Mouse (Mus musculus): ENCODE results near the gene Shroom3. TPM values are rescaled to one million over a fixed set of nuclear protein-coding genes. Genes with fewer than 3 reads are reported as not detected.
A peak's percentile ranks its signal among the peaks of the same experiment; 100 is the strongest.

Gene Shroom3
- polyA plus RNA-seq, 1 experiment from 2014 or later = 8.1 TPM

DNA sequence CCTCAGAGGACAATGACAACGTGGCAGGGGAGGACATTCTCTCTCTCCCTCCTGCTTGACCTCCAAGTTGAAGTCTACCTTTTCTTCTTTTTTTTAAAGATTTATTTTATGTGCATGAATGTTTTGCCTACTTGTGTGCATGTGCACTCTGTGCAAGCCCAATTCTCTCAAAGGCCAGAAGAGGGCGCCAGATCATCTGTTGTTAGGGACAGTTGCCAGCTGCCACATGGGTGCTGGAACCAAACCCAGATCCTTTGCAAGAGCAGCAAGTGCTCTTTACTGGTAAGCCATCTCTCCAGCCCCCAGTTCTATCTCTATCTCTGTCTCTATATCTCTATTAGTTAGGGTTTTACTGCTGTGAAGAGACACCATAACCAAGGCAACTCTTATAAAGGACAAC lies 300.7 kb downstream of the Shroom3 start:
- Histone ChIP-seq H3K36me3 (no peaks in the 10 kb centered on the region), H3K4me1 (replicated peaks) (peaks cover 5% of the 10 kb centered on the region; the same call in 1 of the 2 replicates), H3K27me3 (replicated peaks) (no peaks in the 10 kb centered on the region), H3K9ac (no peak overlapping the region), H3K9me3 (no peaks in the 10 kb centered on the region), H3K4me2 (replicated peaks) (no peak overlapping the region), H3K27ac (no peak overlapping the region), H3K4me3 (replicated peaks) (no peak overlapping the region)
- ATAC-seq = no peak
- WGBS = 42% methylated on average over 2 of the region's 2 CpGs

DNA sequence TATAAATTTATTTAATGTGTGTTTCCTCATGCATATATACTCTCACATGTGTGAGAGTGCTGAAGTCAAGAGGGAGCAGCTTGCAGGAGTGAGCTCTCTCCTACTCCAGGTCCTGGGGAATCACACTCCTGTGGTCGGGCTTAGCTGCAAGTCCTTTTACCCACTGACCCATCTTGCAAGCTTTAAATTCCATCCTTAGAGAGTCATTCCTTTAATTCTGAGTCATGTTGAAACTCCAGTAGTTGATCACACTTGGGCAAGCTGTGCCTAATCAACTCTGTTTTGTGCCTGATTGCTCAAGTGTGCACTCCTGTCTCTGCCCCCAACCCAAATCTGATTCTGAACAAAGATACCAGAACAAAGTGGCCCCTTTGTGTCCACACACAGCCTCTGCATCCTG lies 301.5 kb downstream of the Shroom3 start:
- Histone ChIP-seq H3K27ac (no peak overlapping the region), H3K9ac (no peak overlapping the region), H3K4me2 (replicated peaks) (no peak overlapping the region), H3K9me3 (no peaks in the 10 kb centered on the region), H3K36me3 (no peaks in the 10 kb centered on the region), H3K4me3 (replicated peaks) (no peak overlapping the region), H3K4me1 (replicated peaks) (peaks cover 5% of the 10 kb centered on the region; the same call in 1 of the 2 replicates), H3K27me3 (replicated peaks) (no peaks in the 10 kb centered on the region)
- 38% methylated on average over 1 of the region's 1 CpGs for WGBS
- ATAC-seq = no peak

DNA sequence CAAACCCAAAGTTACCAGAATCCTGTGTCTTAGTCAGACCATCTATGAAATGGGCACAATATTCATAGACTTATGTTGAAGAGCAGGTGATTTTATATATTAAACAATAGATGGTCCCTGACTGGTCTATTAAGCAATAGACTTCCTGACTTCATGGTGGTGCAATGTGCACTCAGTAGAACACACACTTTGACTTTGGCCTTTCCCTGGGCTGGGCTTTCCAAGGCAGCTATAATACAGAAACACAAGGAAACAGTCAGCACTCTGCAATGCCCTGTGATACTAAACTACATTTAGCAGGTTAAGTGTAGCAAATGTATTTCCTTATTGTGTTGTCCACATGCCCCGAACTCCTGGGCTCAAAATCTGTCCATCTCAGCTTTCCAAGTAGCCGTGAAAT lies 302.2 kb downstream of the Shroom3 start:
- peak; percentile 90 for ATAC-seq
- Histone ChIP-seq H3K27ac (peak overlapping the region; percentile 52), H3K4me2 (replicated peaks) (no peak overlapping the region), H3K36me3 (no peaks in the 10 kb centered on the region), H3K27me3 (replicated peaks) (no peaks in the 10 kb centered on the region), H3K9me3 (no peaks in the 10 kb centered on the region), H3K4me3 (replicated peaks) (no peak overlapping the region), H3K4me1 (replicated peaks) (peaks cover 5% of the 10 kb centered on the region; the same call in 1 of the 2 replicates), H3K9ac (no peak overlapping the region)
- 76% methylated on average over 2 of the region's 2 CpGs for WGBS

DNA sequence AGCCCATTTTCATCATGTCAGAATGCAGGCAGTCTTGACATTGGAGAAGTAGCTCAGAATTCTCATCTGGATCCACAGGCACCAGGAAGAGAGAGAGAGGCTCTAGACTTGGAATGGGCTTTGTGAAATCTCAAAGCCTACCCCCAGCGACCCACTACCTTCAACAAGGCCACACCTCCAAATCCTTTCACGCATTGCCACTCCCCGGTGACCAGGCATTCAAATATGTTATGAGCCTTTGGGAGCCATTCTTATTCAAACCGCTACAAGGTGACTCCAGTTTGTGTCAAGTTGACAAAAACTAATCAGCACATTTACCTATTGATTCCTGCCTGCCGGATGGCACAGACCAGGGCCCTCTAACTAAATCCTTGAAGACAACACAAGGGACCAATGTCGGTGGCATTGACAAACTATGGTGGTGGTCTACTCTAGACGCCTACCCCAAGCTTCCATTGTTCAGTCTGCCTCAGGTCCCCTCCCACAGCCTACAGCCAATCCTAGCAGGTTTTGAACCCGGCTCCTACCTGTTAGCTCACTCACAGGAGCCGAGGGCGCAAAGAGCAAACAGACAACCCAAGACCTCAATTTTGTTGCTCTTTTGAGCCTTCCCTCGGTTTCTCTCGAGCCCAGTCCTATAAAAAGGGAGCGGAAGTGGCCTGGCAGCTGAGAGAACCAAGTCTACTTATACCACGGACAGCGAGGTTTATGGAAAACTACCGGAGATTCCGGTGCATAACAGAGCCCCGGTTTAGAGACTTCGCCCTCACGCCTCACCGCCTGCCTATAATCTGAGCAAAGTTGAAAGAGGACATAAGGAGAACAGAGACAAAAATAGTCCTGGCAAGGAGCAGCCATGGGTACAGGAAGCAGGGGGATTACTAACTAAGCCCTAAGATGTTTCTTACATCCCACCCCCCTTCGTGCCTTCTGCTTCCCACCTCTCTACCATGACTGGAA lies 303.7 kb downstream of the Shroom3 start:
- Histone ChIP-seq H3K9me3 (no peaks in the 10 kb centered on the region), H3K4me2 (replicated peaks) (no peak overlapping the region), H3K27me3 (replicated peaks) (no peaks in the 10 kb centered on the region), H3K36me3 (no peaks in the 10 kb centered on the region), H3K27ac (no peak overlapping the region), H3K4me3 (replicated peaks) (no peak overlapping the region), H3K9ac (no peak overlapping the region), H3K4me1 (replicated peaks) (peaks cover 5% of the 10 kb centered on the region; the same call in 1 of the 2 replicates)
- no peak for ATAC-seq
- 90% methylated on average over 22 of the region's 22 CpGs for WGBS

DNA sequence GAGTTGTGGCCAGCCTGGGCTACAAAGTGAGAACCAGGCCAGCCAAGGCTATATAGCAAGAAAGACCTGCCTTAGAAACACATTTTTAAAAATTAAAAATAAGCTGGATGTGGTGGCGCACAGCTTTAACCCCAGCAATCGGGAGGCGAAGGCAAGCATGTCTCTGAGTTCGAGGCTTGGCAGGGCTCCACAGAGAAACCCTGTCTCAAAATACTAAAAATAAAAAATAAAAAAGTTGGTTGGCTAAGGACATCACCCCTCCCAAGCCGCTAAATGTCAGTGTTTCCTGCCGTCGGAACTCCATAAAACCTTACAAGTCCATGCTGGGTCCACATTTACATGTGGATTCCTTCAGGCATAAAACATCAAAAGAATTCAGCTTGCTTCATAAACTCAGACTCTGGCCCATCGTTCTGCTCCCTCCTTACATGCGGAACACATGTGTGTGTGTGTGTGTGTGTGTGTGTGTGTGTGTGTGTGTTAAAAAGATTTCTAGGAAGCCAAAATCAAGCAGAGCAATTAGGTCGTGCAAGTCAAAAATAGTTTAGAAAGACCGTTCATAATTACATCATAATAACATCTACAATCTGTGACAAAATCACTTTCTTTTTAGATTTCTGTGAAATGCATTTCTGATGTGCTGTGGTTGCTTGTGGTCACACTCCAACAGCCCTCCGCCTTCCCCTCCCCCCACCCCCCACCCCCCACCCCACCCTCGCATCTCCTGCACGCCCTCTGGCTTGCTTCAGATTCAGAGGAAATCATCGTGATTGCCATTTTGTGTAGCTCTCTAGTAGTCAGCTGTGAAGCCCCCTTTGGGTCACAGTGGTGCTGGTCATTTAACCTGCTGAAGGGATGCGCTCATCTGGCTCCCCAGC lies 304.9 kb downstream of the Shroom3 start:
- WGBS = 53% methylated on average over 16 of the region's 16 CpGs
- peaks cover 5% of the 10 kb centered on the region; the same call in 1 of the 2 replicates for H3K4me1 ChIP-seq (replicated peaks)
- no peak overlapping the region for H3K4me3 ChIP-seq (replicated peaks)
- no peak overlapping the region for H3K27ac ChIP-seq
- H3K9me3 ChIP-seq = no peaks in the 10 kb centered on the region
- no peak for ATAC-seq
- no peaks in the 10 kb centered on the region for H3K36me3 ChIP-seq
- H3K27me3 ChIP-seq (replicated peaks) = no peaks in the 10 kb centered on the region
- no peak overlapping the region for H3K4me2 ChIP-seq (replicated peaks)
- H3K9ac ChIP-seq = no peak overlapping the region

DNA sequence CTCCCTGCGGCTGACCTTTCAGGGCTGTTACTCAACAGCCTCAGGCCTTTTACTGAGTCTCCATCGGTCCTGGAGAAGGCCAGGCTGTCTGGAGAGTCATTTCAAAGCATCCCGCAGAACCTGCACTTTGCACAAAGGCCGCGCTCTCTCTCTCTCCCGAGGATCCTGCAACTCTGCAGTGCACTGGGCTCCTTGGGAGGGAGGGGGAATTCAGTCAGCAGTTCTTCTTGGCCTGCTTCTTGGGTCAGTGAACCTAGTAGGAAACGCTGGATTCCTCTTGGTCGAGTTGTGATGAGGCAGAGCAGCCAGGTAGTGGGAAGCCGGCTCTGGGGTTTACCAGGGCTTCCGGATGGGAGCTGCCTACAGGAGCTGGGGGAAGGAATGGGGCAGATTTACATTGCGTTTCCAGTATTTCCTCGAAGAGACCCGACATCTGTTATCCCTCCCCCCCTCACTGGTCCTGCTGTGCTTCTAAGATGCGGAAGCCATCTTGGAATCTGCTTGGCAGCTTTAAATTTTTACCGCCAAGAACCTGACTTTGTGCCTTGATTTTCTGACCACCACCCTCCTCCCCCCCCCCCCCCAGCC lies 305.6 kb downstream of the Shroom3 start:
- Histone ChIP-seq H3K9ac (no peak overlapping the region), H3K9me3 (no peaks in the 10 kb centered on the region), H3K4me1 (replicated peaks) (peaks cover 5% of the 10 kb centered on the region; the same call in 1 of the 2 replicates), H3K4me3 (replicated peaks) (no peak overlapping the region), H3K4me2 (replicated peaks) (no peak overlapping the region), H3K27me3 (replicated peaks) (no peaks in the 10 kb centered on the region), H3K36me3 (no peaks in the 10 kb centered on the region), H3K27ac (no peak overlapping the region)
- 36% methylated on average over 15 of the region's 15 CpGs for WGBS
- no peak for ATAC-seq

DNA sequence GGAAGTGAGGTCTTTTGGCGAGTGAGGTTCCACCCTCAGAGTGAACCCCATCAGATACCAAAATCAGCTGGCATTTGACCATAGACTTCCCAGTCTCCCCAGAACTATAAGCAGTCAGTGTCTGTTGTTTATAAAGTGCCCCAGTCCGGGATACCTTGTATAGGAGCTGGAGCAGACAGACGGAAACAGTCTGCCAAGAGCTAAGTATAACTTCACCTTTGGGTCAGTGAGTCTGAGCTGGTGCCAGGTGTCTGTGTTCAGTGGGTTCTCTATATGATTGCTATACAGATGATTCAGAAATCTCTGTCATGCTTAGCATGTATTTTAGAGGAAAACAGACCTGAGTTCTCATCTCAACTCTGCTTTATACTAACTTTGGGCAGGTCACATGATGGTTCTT lies 308.9 kb downstream of the Shroom3 start:
- Histone ChIP-seq H3K9ac (no peak overlapping the region), H3K4me3 (replicated peaks) (no peak overlapping the region), H3K36me3 (no peaks in the 10 kb centered on the region), H3K27ac (no peak overlapping the region), H3K4me2 (replicated peaks) (no peak overlapping the region), H3K4me1 (replicated peaks) (peaks cover 7% of the 10 kb centered on the region; the same call in 1 of the 2 replicates), H3K27me3 (replicated peaks) (no peaks in the 10 kb centered on the region), H3K9me3 (no peaks in the 10 kb centered on the region)
- ATAC-seq = no peak
- WGBS = 57% methylated on average over 3 of the region's 3 CpGs

DNA sequence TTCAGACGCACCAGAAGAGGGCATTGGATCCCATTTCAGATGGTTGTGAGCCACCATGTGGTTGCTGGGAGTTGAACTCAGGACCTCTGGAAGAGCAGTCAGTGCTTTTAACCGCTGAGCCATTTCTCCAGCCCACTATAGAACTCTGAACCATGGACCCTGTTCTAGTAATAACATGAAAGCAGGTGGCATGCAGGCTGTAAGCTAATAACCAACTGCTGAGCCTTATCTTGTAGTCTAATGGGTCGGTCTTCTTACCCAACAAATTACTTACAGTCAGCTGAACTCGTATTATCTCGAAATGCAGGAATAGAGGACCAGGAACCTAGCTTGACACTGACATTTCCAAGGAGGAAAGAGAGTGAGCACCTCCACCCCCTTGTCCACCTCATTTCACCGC lies 311.1 kb downstream of the Shroom3 start:
- no peak overlapping the region for H3K9ac ChIP-seq
- no peak overlapping the region for H3K4me3 ChIP-seq (replicated peaks)
- WGBS = 78% methylated on average over 6 of the region's 6 CpGs
- no peaks in the 10 kb centered on the region for H3K27me3 ChIP-seq (replicated peaks)
- no peaks in the 10 kb centered on the region for H3K36me3 ChIP-seq
- H3K9me3 ChIP-seq = no peaks in the 10 kb centered on the region
- H3K27ac ChIP-seq = no peak overlapping the region
- H3K4me2 ChIP-seq (replicated peaks) = no peak overlapping the region
- ATAC-seq = peak; percentile 43
- H3K4me1 ChIP-seq (replicated peaks) = peaks cover 18% of the 10 kb centered on the region

DNA sequence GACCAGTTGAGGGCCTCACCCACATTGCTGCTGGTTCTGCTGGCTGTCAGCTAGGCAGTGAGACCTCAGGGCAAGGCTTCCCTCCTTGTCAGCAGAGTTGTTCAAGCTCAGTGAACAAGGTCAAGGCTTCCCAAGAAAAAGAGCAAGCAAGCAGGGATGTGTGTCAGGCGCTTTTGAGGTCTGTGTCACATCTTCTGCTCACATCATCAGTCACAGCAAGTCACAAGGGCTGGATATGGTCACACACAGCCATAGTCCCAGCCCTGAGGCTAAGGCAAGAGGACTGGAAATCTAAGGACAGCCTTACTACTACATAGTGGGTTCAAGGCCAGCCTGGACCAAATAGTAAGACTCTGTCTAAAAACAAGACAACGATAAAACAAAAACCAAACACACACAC lies 311.6 kb downstream of the Shroom3 start:
- Histone ChIP-seq H3K27me3 (replicated peaks) (no peaks in the 10 kb centered on the region), H3K4me1 (replicated peaks) (peaks cover 18% of the 10 kb centered on the region), H3K9me3 (no peaks in the 10 kb centered on the region), H3K9ac (no peak overlapping the region), H3K4me2 (replicated peaks) (no peak overlapping the region), H3K4me3 (replicated peaks) (no peak overlapping the region), H3K27ac (no peak overlapping the region), H3K36me3 (no peaks in the 10 kb centered on the region)
- ATAC-seq = no peak
- 92% methylated on average over 2 of the region's 2 CpGs for WGBS

DNA sequence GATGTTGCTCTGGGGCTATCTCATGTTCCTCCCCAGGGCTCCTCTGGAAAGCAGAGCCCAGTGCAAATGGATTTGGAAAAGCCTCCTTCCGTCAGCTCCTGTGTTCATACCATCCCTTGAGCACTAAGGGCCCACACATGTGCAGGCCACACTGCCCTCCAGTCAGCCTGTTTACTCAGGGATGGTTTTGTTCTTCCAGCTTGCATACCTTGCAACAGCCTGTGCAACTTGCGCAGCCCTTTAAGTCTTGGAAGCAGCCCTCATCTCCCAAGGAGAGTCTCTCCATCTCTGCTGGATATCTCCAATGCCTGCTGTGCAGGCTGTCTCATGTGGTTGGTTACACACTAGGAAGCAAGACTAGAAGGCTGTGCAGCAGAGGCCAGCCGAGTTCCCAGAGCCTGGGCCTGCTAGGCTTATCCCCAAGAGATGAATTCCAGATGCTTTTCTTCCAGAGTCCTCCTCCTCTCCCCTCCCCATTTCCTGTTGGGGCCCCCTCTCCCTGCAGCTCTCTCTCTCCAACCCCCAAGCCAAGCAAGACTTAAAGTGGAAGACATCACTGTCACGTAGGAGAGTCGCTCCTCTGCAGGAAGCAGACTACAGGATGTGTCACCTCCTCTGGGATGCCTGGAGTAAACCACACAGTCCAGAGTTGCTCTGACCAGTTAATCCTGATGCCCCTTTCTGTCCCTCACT lies 314.3 kb downstream of the Shroom3 start:
- 36% methylated on average over 5 of the region's 5 CpGs for WGBS
- Histone ChIP-seq H3K9me3 (no peaks in the 10 kb centered on the region), H3K27me3 (replicated peaks) (no peaks in the 10 kb centered on the region), H3K4me1 (replicated peaks) (peaks cover 24% of the 10 kb centered on the region), H3K27ac (peak overlapping the region; percentile 93), H3K4me2 (replicated peaks) (peak overlapping the region; percentile 15), H3K36me3 (no peaks in the 10 kb centered on the region), H3K4me3 (replicated peaks) (no peak overlapping the region), H3K9ac (no peak overlapping the region)
- peak; percentile 81 for ATAC-seq

DNA sequence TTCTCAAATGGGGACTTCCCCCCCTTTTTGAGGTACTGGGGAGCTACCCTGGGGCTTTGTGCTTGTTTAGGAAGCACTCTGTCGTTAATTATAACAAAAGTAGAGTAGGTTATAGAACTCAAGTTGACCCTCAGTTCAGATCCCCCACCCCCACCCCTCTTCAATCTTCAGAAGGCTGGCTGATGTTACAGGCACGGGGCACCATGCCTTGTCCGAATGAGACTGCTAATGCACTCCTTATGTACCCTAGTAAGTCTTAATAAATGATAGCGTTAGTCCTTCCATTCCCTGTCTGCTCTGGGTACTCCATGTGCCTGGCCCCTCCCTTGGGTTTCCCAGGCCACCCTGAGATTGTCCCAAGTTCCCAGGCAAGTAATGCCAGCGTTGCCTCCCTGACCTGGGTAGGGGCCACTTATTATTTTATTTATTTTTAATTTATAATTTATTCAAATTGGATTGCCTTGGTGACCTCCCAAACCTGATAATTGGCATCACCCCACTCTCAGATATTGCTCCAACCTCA lies 315.3 kb downstream of the Shroom3 start:
- Histone ChIP-seq H3K4me1 (replicated peaks) (peaks cover 24% of the 10 kb centered on the region), H3K9ac (no peak overlapping the region), H3K36me3 (no peaks in the 10 kb centered on the region), H3K27me3 (replicated peaks) (no peaks in the 10 kb centered on the region), H3K27ac (peak overlapping the region; percentile 93), H3K4me2 (replicated peaks) (no peak overlapping the region), H3K9me3 (no peaks in the 10 kb centered on the region), H3K4me3 (replicated peaks) (no peak overlapping the region)
- 39% methylated on average over 5 of the region's 5 CpGs for WGBS
- ATAC-seq = no peak
